Mouse (Mus musculus): ENCODE results near the gene Tarm1. TPM values are rescaled to one million over a fixed set of nuclear protein-coding genes. Genes with fewer than 3 reads are reported as not detected.

Tarm1 gene
- polyA plus RNA-seq (2014; fragmentation: Nextera tagmentation; extraction: Ambion mirVana) = not detected in 2 replicates

GRCm38 (mm10) chr7:3502439-3502838 is at the start of gene Tarm1:
Gene Tarm1, minus strand, starts transcription at chr7:3502624.
- Histone ChIP-seq H3K4me1 (ENCODE audit: control insufficient read depth, insufficient read depth, low read length) (no peaks in the 10 kb centered on the region), H3K4me3 (replicated peaks; ENCODE audit: low read depth, low read length) (no peak within 1 kb of the TSS), H3K9ac (replicated peaks; ENCODE audit: low read length) (no peak within 1 kb of the TSS), H3K36me3 (ENCODE audit: control insufficient read depth, insufficient read depth, low read length) (no peaks in the 10 kb centered on the region), H3K27me3 (ENCODE audit: control insufficient read depth, insufficient read depth, low read length) (no peaks in the 10 kb centered on the region), H3K9me3 (ENCODE audit: control insufficient read depth, low read length) (no peaks in the 10 kb centered on the region), H3K4me2 (ENCODE audit: low read length) (no peak within 1 kb of the TSS), H3K27ac (replicated peaks; ENCODE audit: low read depth, low read length) (no peak within 1 kb of the TSS)
- ATAC-seq (ENCODE audit: low FRiP score, low TSS enrichment) (no peak), DNase-seq (no peak)
- 91% methylated on average over 6 of the region's 6 CpGs for WGBS

DNA sequence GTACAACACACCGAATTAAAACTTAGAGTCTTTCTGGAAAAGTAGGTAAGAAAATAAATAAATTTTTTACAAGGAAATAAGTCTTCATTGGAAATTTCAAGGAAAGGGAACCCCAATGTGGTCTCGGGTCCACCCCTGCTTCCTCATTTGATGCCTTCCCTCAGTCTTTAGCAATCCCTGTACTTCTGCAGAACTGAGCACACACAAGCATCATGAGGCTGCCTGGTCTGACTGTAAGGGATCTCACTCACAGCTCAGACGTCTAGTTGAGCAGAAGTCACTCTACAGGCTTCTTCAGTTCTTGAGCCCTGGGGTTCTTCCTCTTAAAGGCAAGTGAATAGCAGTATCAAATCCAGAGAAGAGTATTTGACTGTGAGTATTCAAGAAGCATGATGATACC is 3.5 kb upstream of the Tarm1 start:
- no peak for ATAC-seq (ENCODE audit: low FRiP score, low TSS enrichment)
- 77% methylated on average over 3 of the region's 3 CpGs for WGBS
- H3K4me1 ChIP-seq (ENCODE audit: control insufficient read depth, insufficient read depth, low read length) = no peaks in the 10 kb centered on the region
- H3K9ac ChIP-seq (replicated peaks; ENCODE audit: low read length) = no peak overlapping the region
- H3K36me3 ChIP-seq (ENCODE audit: control insufficient read depth, insufficient read depth, low read length) = no peaks in the 10 kb centered on the region
- no peak overlapping the region for H3K4me2 ChIP-seq (ENCODE audit: low read length)
- no peaks in the 10 kb centered on the region for H3K27me3 ChIP-seq (ENCODE audit: control insufficient read depth, insufficient read depth, low read length)
- H3K9me3 ChIP-seq (ENCODE audit: control insufficient read depth, low read length) = no peaks in the 10 kb centered on the region
- no peak for DNase-seq
- H3K27ac ChIP-seq (replicated peaks; ENCODE audit: low read depth, low read length) = no peak overlapping the region
- H3K4me3 ChIP-seq (replicated peaks; ENCODE audit: low read depth, low read length) = no peak overlapping the region

- Histone ChIP-seq H3K4me2 (ENCODE audit: low read length) (no peak overlapping the region), H3K27me3 (ENCODE audit: control insufficient read depth, insufficient read depth, low read length) (no peaks in the 10 kb centered on the region), H3K4me1 (ENCODE audit: control insufficient read depth, insufficient read depth, low read length) (no peaks in the 10 kb centered on the region), H3K4me3 (replicated peaks; ENCODE audit: low read depth, low read length) (no peak overlapping the region), H3K9ac (replicated peaks; ENCODE audit: low read length) (no peak overlapping the region), H3K27ac (replicated peaks; ENCODE audit: low read depth, low read length) (no peak overlapping the region), H3K36me3 (ENCODE audit: control insufficient read depth, insufficient read depth, low read length) (no peaks in the 10 kb centered on the region), H3K9me3 (ENCODE audit: control insufficient read depth, low read length) (no peaks in the 10 kb centered on the region)
- no peak for DNase-seq
- ATAC-seq (ENCODE audit: low FRiP score, low TSS enrichment) = no peak
- 88% methylated on average over 1 of the region's 1 CpGs for WGBS
Observed at GRCm38 (mm10) chr7:3500406-3500805, 2.0 kb downstream of the Tarm1 start.

- Histone ChIP-seq H3K4me1 (ENCODE audit: control insufficient read depth, insufficient read depth, low read length) (no peaks in the 10 kb centered on the region), H3K27me3 (ENCODE audit: control insufficient read depth, insufficient read depth, low read length) (no peaks in the 10 kb centered on the region), H3K36me3 (ENCODE audit: control insufficient read depth, insufficient read depth, low read length) (no peaks in the 10 kb centered on the region), H3K9me3 (ENCODE audit: control insufficient read depth, low read length) (no peaks in the 10 kb centered on the region), H3K27ac (replicated peaks; ENCODE audit: low read depth, low read length) (no peak overlapping the region), H3K9ac (replicated peaks; ENCODE audit: low read length) (no peak overlapping the region), H3K4me3 (replicated peaks; ENCODE audit: low read depth, low read length) (no peak overlapping the region), H3K4me2 (ENCODE audit: low read length) (no peak overlapping the region)
- WGBS = 90% methylated on average over 6 of the region's 6 CpGs
- DNase-seq (no peak), ATAC-seq (ENCODE audit: low FRiP score, low TSS enrichment) (no peak)
Observed at GRCm38 (mm10) chr7:3481948-3482608, 20.3 kb downstream of the Tarm1 start.

DNA sequence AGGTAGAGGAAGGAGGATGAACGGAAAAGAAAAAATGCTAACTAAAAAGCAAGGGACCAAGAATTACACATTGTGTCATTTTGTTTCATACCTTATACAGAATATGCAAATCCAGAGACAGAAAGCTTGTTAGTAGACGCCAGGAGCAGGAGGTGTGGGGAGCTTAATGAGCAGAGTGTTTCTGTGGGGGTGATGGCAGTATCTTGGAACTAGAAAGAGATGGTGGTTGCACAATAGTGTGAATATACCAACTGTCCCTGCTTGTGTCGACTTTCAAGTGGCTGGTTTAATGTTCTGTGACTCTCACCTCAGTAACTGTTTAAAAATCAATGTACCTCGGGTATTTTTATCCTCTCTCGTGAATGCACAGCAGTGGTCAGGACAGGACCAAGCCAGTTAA is 25.7 kb downstream of the Tarm1 start:
- Histone ChIP-seq H3K27me3 (ENCODE audit: control insufficient read depth, insufficient read depth, low read length) (no peaks in the 10 kb centered on the region), H3K27ac (replicated peaks; ENCODE audit: low read depth, low read length) (no peak overlapping the region), H3K4me1 (ENCODE audit: control insufficient read depth, insufficient read depth, low read length) (no peaks in the 10 kb centered on the region), H3K9ac (replicated peaks; ENCODE audit: low read length) (no peak overlapping the region), H3K9me3 (ENCODE audit: control insufficient read depth, low read length) (no peaks in the 10 kb centered on the region), H3K36me3 (ENCODE audit: control insufficient read depth, insufficient read depth, low read length) (no peaks in the 10 kb centered on the region), H3K4me2 (ENCODE audit: low read length) (no peak overlapping the region), H3K4me3 (replicated peaks; ENCODE audit: low read depth, low read length) (no peak overlapping the region)
- no peak for ATAC-seq (ENCODE audit: low FRiP score, low TSS enrichment)
- 81% methylated on average over 5 of the region's 5 CpGs for WGBS
- DNase-seq = no peak

DNA sequence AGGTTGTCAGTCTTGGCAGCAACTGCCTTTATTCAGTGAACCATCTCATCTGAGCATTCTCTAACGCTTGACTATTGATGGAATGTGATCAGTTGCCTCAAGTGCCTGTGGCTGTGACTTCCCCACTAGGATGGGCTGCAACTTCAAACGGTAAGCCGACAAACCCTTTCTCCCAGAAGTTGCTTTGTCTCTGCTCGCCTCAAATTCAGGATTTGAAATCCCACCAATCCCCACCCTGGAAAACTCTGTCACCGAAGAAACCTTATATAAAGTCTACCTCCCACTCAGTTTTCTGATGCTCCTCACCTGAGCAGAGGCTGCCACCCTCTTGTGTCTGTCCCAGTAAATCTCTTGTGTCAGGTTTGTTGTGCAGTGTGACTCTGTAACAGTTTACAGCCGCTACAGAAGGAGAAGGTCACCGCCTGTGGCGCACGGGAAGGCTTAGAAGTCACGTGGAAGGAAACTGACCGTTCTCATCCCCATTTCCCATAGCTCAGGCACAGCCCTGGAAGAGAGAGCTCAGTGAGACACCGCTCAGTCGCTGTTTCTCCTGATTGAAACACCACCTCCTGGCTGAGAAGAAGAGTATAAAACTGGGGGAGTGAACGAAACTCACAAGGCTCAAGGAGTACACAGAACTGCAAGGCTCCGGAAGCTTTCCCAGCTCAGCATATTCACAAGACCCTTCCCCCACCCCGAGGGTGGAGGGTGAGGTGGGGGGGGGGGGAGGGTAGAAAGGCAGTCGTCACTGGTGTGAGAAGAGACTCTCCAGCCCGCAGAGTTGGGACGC is 27.9 kb downstream of the Tarm1 start:
- Histone ChIP-seq H3K9ac (replicated peaks; ENCODE audit: low read length) (no peak overlapping the region), H3K9me3 (ENCODE audit: control insufficient read depth, low read length) (no peaks in the 10 kb centered on the region), H3K4me1 (ENCODE audit: control insufficient read depth, insufficient read depth, low read length) (no peaks in the 10 kb centered on the region), H3K4me3 (replicated peaks; ENCODE audit: low read depth, low read length) (no peak overlapping the region), H3K4me2 (ENCODE audit: low read length) (peak overlapping the region; percentile 34), H3K27me3 (ENCODE audit: control insufficient read depth, insufficient read depth, low read length) (no peaks in the 10 kb centered on the region), H3K36me3 (ENCODE audit: control insufficient read depth, insufficient read depth, low read length) (no peaks in the 10 kb centered on the region), H3K27ac (replicated peaks; ENCODE audit: low read depth, low read length) (no peak overlapping the region)
- peak; percentile 13 for DNase-seq
- WGBS = 5% methylated on average over 19 of the region's 19 CpGs
- no peak for ATAC-seq (ENCODE audit: low FRiP score, low TSS enrichment)

DNA sequence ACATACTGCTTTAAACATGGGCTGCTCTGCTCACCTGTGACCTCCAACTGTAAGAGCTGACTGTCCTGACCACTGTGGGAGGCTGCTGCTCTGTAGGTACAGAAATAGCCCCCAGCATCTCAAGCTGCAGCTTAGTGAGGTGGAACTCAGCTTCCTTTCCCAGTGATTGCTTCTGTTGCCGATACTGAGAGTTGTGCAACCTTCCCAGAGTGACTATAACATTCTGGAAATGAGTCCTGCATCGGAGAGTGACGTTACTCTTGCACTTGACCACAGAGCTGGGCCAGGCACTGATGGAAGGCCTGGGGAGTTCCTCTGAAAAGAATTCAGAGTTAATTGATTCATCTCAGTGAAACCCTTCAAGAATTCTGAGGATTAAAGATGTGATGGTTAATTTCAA is 29.6 kb downstream of the Tarm1 start:
- Histone ChIP-seq H3K9ac (replicated peaks; ENCODE audit: low read length) (no peak overlapping the region), H3K36me3 (ENCODE audit: control insufficient read depth, insufficient read depth, low read length) (no peaks in the 10 kb centered on the region), H3K4me3 (replicated peaks; ENCODE audit: low read depth, low read length) (no peak overlapping the region), H3K4me2 (ENCODE audit: low read length) (no peak overlapping the region), H3K9me3 (ENCODE audit: control insufficient read depth, low read length) (no peaks in the 10 kb centered on the region), H3K27ac (replicated peaks; ENCODE audit: low read depth, low read length) (no peak overlapping the region), H3K4me1 (ENCODE audit: control insufficient read depth, insufficient read depth, low read length) (no peaks in the 10 kb centered on the region), H3K27me3 (ENCODE audit: control insufficient read depth, insufficient read depth, low read length) (no peaks in the 10 kb centered on the region)
- DNase-seq = no peak
- no peak for ATAC-seq (ENCODE audit: low FRiP score, low TSS enrichment)
- WGBS = 78% methylated on average over 3 of the region's 3 CpGs

- Histone ChIP-seq H3K9me3 (ENCODE audit: control insufficient read depth, low read length) (no peaks in the 10 kb centered on the region), H3K4me1 (ENCODE audit: control insufficient read depth, insufficient read depth, low read length) (no peaks in the 10 kb centered on the region), H3K27ac (replicated peaks; ENCODE audit: low read depth, low read length) (no peak overlapping the region), H3K27me3 (ENCODE audit: control insufficient read depth, insufficient read depth, low read length) (no peaks in the 10 kb centered on the region), H3K4me3 (replicated peaks; ENCODE audit: low read depth, low read length) (no peak overlapping the region), H3K4me2 (ENCODE audit: low read length) (no peak overlapping the region), H3K36me3 (ENCODE audit: control insufficient read depth, insufficient read depth, low read length) (no peaks in the 10 kb centered on the region), H3K9ac (replicated peaks; ENCODE audit: low read length) (no peak overlapping the region)
- ATAC-seq (ENCODE audit: low FRiP score, low TSS enrichment) (no peak), DNase-seq (no peak)
- 76% methylated on average over 2 of the region's 2 CpGs for WGBS
Observed at GRCm38 (mm10) chr7:3468614-3469013, 33.8 kb downstream of the Tarm1 start.

DNA sequence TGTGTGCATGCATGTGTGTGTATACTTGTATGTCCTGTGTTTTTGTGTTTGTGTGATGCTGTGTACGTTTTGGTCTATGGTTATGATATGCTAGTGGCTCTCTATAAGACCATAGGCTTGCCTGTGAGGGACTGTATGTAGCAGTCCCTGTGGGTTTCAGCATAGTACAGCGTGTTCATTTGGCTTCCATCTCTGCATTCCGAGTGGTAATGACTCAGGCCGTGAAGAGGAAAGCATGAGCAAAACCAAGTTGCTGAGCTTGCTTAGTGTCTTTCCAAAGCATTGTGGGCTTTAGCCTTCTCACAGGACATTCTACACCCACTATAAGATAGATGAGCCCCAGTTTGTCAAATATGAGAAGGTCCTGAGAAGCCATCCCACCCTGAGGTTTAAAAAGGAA is 39.1 kb downstream of the Tarm1 start:
- DNase-seq = no peak
- Histone ChIP-seq H3K36me3 (ENCODE audit: control insufficient read depth, insufficient read depth, low read length) (no peaks in the 10 kb centered on the region), H3K9ac (replicated peaks; ENCODE audit: low read length) (no peak overlapping the region), H3K27ac (replicated peaks; ENCODE audit: low read depth, low read length) (no peak overlapping the region), H3K4me3 (replicated peaks; ENCODE audit: low read depth, low read length) (no peak overlapping the region), H3K4me1 (ENCODE audit: control insufficient read depth, insufficient read depth, low read length) (no peaks in the 10 kb centered on the region), H3K9me3 (ENCODE audit: control insufficient read depth, low read length) (no peaks in the 10 kb centered on the region), H3K27me3 (ENCODE audit: control insufficient read depth, insufficient read depth, low read length) (no peaks in the 10 kb centered on the region), H3K4me2 (ENCODE audit: low read length) (no peak overlapping the region)
- ATAC-seq (ENCODE audit: low FRiP score, low TSS enrichment) = no peak
- WGBS = 88% methylated on average over 4 of the region's 4 CpGs
